Mouse (Mus musculus) hindbrain, postnatal 0 days (tissue): ENCODE results near the gene Zfp445. TPM values are rescaled to one million over a fixed set of nuclear protein-coding genes. Genes with fewer than 3 reads are reported as not detected.
A peak's percentile ranks its signal among the peaks of the same experiment; 100 is the strongest.

Experiments
- ATAC-seq: fragments of 200-750 bp; cut with Nextera tagmentation; 2 replicates; pipeline ENCODE4 v1.8.0; 2017; ENCODE audit warnings: mild to moderate bottlenecking, moderate TSS enrichment, moderate library complexity
- DNase-seq: peaks from one replicate; pipeline ENCODE4 v3.0.0-alpha.2; 2015; ENCODE audit warnings: low spot score
- H3K27ac ChIP-seq: fragments of 300-500 bp; sonication (generic); 2 replicates; pipeline ENCODE4 v1.5.1; 2014; ENCODE audit warnings: mild to moderate bottlenecking
- H3K27me3 ChIP-seq: fragments of 300-500 bp; sonication (generic); 2 replicates; pipeline ENCODE4 v1.6.1; 2014; ENCODE audit warnings: low read length, mixed read lengths; ENCODE audit not compliant: insufficient read depth
- H3K36me3 ChIP-seq: fragments of 300-500 bp; sonication (generic); 2 replicates; pipeline ENCODE4 v1.6.1; 2014; ENCODE audit warnings: low read length, mixed read lengths; ENCODE audit not compliant: insufficient read depth
- H3K4me1 ChIP-seq: fragments of 300-500 bp; sonication (generic); 2 replicates; pipeline ENCODE4 v1.6.1; 2014; ENCODE audit warnings: antibody characterized with exemption, low read length, mixed read lengths; ENCODE audit not compliant: insufficient read depth
- H3K4me2 ChIP-seq: fragments of 300-500 bp; sonication (generic); 2 replicates; pipeline ENCODE4 v1.6.1; 2014; ENCODE audit warnings: low read depth, mild to moderate bottlenecking, low read length, moderate library complexity, mixed read lengths
- H3K4me3 ChIP-seq: fragments of 300-500 bp; sonication (generic); 2 replicates; pipeline ENCODE4 v1.5.1; 2014; ENCODE audit warnings: low read length
- H3K9ac ChIP-seq: fragments of 300-500 bp; sonication (generic); replicated peaks from 2 replicates; pipeline ENCODE4 v1.6.1; 2014; ENCODE audit warnings: mild to moderate bottlenecking, low read length, moderate library complexity, mixed read lengths
- H3K9me3 ChIP-seq: fragments of 300-500 bp; sonication (generic); 2 replicates; pipeline ENCODE4 v1.6.1; 2016; ENCODE audit warnings: low read length, mixed read lengths
- CTCF ChIP-seq: IDR thresholded peaks from 2 replicates; pipeline ENCODE4 v1.5.1; 2016; ENCODE audit warnings: antibody characterized with exemption, control low read depth, low read depth
- WGBS: fragments of 180-500 bp; shearing (Covaris S2); extraction: QIAGEN DNeasy Blood & Tissue Kit; methylation state at CpG from one replicate; pipeline ENCODE4 v1.1.7; 2014; 5-methylcytosine and 5-hydroxymethylcytosine counted together
- polyA plus RNA-seq: library from polyadenylated mRNA; unstranded; fragments of >200 nt; fragmentation: Nextera tagmentation; extraction: Ambion mirVana; gene quantifications from 2 replicates; pipeline ENCODE4 v1.2.1, GENCODE M21; 2015
- total RNA-seq: library from RNA; depleted of rRNA; stranded (reverse); fragments of >200 nt; gene quantifications from 2 replicates; pipeline ENCODE4 v1.2.3, GENCODE M21; 2014

The Zfp445 gene
- total and polyA plus RNA-seq, 2 experiments from 2014 or later = 68.1 to 138 TPM

DNA sequence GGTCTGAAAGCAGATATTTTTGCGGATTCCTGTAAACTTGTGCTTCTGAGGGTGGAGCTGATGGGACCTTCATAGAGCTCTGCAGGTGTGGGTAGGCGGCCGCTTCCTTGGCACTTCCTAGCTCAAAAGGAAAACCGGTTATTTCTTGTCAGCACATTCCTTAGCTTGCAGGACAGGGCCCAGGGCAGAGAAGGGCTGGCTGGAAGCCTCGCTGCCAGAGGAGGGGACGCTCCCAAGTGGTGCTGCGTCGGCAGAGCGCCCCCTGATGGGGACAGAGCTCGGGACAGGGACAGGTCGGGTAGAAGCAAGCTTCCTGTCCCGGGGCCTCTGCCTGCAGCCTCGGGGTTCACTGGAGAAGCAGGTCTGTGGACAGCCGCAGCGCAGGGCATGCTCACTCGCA is 28.1 kb downstream of the Zfp445 start:
- Histone ChIP-seq H3K4me1 (peaks cover 8% of the 10 kb centered on the region; the same call in 1 of the 2 replicates), H3K9me3 (no peaks in the 10 kb centered on the region), H3K4me3 (no peak overlapping the region), H3K36me3 (peaks cover 8% of the 10 kb centered on the region; the same call in 1 of the 2 replicates), H3K9ac (no peak overlapping the region), H3K27me3 (no peaks in the 10 kb centered on the region), H3K4me2 (no peak overlapping the region), H3K27ac (no peak overlapping the region)
- ATAC-seq (0 out of 2 replicates have a peak, but pooled peaks have one; percentile 53), DNase-seq (peak; percentile 40)
- WGBS = 26% methylated on average over 16 of the region's 16 CpGs
- peak; percentile 50 for TF ChIP-seq CTCF

DNA sequence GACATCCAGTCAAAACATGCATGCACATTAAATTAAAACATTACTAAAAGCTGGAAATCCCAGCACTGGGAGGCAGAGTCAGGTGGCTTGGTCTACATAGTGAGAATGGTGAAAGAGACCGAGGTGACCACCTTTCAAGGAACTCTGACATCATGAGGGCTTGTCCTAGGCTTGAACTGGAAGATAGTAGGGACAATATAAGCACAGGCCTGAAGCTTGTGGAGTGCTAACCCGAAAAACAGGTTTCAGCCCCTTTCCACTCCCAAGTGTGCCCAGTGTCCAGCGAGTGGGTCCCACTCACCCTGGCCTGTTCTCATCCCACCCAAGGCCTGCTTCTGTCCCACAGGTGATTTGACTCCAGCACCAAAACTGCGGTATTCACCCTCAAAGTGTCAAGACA is 28.6 kb downstream of the Zfp445 start:
- Histone ChIP-seq H3K27me3 (no peaks in the 10 kb centered on the region), H3K4me2 (no peak overlapping the region), H3K9me3 (no peaks in the 10 kb centered on the region), H3K9ac (no peak overlapping the region), H3K27ac (peak overlapping the region; percentile 32; the same call in 1 of the 2 replicates), H3K4me1 (peaks cover 8% of the 10 kb centered on the region; the same call in 1 of the 2 replicates), H3K36me3 (peaks cover 10% of the 10 kb centered on the region; the same call in 1 of the 2 replicates), H3K4me3 (no peak overlapping the region)
- 75% methylated on average over 4 of the region's 4 CpGs for WGBS
- TF ChIP-seq CTCF = no peak
- DNase-seq = no peak
- ATAC-seq = no peak

DNA sequence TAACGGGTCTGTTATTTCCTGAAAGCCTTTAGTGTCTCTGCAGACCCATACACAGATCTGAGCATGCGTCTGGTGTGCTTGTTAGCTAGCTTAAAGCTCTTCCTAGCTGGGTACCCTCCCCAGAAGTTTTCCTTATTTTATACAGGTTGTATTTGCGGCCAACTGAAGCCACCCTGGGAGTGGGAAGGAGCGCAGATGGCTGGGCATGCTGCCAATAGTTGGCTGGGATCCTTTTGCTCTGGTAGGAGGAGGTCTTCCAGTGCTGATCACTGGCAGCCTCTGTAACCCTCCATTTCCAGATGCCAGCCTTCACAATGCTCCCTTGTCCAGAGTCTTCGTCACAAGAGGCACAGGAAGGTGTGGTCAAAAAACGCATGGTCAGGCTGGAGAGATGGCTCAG is 29.0 kb downstream of the Zfp445 start:
- Histone ChIP-seq H3K4me1 (peaks cover 8% of the 10 kb centered on the region; the same call in 1 of the 2 replicates), H3K27ac (peak overlapping the region; percentile 32; the same call in 1 of the 2 replicates), H3K9ac (no peak overlapping the region), H3K4me3 (no peak overlapping the region), H3K4me2 (no peak overlapping the region), H3K36me3 (peaks cover 10% of the 10 kb centered on the region; the same call in 1 of the 2 replicates), H3K27me3 (no peaks in the 10 kb centered on the region), H3K9me3 (no peaks in the 10 kb centered on the region)
- TF ChIP-seq CTCF = no peak
- ATAC-seq (peak; percentile 92), DNase-seq (peak; percentile 89)
- 20% methylated on average over 6 of the region's 6 CpGs for WGBS

DNA sequence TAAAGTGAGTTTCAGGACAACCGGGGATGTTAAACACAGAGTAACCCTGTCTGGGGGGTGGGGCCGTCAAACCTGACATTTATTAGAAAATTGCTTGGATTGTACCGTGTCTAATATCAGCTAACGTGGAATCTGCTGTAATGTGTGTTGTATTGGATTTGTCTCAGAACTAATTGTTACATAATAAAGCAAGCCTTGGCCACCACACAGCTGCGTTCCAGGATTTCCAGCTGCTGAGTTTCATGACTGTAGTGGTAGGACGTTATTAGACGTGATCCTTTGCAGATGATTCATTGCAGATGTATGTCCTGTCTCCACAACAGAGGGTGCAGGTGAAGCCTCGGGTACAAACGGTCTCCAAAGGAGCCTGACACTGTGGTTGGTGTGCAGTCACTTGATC is 29.7 kb downstream of the Zfp445 start:
- 0 out of 2 replicates have a peak, but pooled peaks have one; percentile 8 for ATAC-seq
- peaks cover 10% of the 10 kb centered on the region; the same call in 1 of the 2 replicates for H3K36me3 ChIP-seq
- no peak overlapping the region for H3K4me2 ChIP-seq
- no peak overlapping the region for H3K9ac ChIP-seq
- peaks cover 8% of the 10 kb centered on the region; the same call in 1 of the 2 replicates for H3K4me1 ChIP-seq
- no peaks in the 10 kb centered on the region for H3K9me3 ChIP-seq
- DNase-seq = no peak
- no peaks in the 10 kb centered on the region for H3K27me3 ChIP-seq
- TF ChIP-seq CTCF = no peak
- H3K4me3 ChIP-seq = no peak overlapping the region
- peak overlapping the region; percentile 32; the same call in 1 of the 2 replicates for H3K27ac ChIP-seq
- 68% methylated on average over 9 of the region's 9 CpGs for WGBS

DNA sequence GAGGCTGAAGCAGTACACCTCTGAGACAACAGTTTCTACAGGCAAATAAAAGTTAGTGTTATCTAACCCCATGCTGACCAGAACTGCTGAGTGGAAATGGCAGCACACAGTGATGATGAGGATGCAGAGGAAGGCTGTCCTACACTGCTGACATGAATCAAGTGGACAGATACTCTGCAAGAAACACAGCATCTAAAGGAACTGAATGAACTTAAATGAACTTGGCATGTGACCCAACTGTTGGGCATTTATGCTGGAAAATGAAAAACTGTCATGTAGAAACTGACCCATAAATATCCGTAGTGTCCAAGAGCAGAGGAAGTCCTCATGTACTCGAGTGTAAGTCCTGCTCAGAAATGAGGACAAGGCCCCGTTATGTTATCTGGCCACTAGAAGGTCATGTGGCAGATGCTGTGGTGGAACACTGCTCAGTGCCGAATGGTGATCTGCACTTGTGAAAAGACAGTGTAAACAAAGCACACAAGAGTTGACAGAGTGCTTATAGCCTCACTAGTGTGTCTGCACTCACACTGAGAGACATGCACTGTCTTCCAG is 35.9 kb downstream of the Zfp445 start:
- peaks cover 50% of the 10 kb centered on the region for H3K36me3 ChIP-seq
- H3K4me2 ChIP-seq = no peak overlapping the region
- no peaks in the 10 kb centered on the region for H3K4me1 ChIP-seq
- no peaks in the 10 kb centered on the region for H3K9me3 ChIP-seq
- no peak for TF ChIP-seq CTCF
- no peak overlapping the region for H3K27ac ChIP-seq
- 86% methylated on average over 4 of the region's 4 CpGs for WGBS
- ATAC-seq (no peak), DNase-seq (no peak)
- no peak overlapping the region for H3K9ac ChIP-seq
- no peak overlapping the region for H3K4me3 ChIP-seq
- H3K27me3 ChIP-seq = no peaks in the 10 kb centered on the region

DNA sequence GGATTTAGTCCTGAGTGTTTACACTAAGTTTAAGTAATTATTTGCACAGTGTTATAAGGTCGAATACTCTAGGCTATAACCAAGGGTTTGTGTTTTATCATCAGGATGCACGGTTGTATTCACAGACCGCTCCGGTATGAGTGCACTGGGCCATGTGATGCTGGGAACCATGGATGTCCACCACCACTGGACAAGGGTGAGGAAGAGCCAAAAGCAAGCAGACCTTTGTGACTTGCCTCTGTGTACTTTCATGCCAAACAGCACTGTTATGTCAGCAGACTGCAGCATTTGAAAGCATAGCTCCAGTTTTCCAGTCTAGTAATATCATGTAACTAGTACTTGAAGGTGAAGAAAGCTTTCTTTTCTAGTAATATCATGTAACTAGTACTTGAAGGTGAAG is 39.1 kb downstream of the Zfp445 start:
- H3K9ac ChIP-seq = no peak overlapping the region
- H3K27me3 ChIP-seq = no peaks in the 10 kb centered on the region
- no peak overlapping the region for H3K4me3 ChIP-seq
- 96% methylated on average over 4 of the region's 4 CpGs for WGBS
- H3K4me1 ChIP-seq = no peaks in the 10 kb centered on the region
- TF ChIP-seq CTCF = no peak
- H3K4me2 ChIP-seq = no peak overlapping the region
- ATAC-seq = no peak
- no peak overlapping the region for H3K27ac ChIP-seq
- H3K36me3 ChIP-seq = peaks cover 47% of the 10 kb centered on the region
- no peaks in the 10 kb centered on the region for H3K9me3 ChIP-seq
- DNase-seq = no peak

DNA sequence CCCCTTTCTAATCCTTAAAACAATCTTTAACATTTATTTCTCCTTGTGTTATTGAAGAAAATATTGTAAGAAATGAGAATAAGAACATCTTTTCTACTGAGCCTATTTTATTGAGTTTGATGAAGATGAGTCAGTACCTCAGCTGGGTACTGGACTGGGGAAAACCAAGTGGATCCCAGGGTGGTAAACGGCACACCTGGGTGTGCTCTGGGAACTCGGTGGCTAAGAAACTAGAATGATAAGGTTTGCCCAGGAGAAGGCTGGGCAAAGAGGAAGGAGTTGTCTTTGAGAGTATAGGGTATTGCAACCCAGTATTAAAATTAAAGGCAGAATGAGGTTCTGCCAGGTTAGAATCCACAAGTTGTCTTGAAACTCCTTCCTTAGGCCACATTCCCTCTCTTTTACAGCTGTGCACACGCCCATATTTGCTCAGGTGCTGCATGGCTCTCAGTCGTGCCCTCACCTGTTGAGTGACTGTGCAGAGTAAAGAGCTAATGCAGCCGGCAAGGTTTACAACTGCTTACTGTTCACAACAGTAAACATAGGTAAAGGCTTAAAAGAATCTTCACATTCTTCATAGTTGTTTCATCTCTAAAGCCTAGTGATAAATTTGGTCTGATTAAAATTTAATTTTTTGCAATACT is 42.3 kb downstream of the Zfp445 start:
- Histone ChIP-seq H3K4me1 (no peaks in the 10 kb centered on the region), H3K27ac (no peak overlapping the region), H3K36me3 (peaks cover 37% of the 10 kb centered on the region), H3K27me3 (no peaks in the 10 kb centered on the region), H3K9me3 (no peaks in the 10 kb centered on the region), H3K4me3 (no peak overlapping the region), H3K4me2 (no peak overlapping the region), H3K9ac (no peak overlapping the region)
- 92% methylated on average over 5 of the region's 5 CpGs for WGBS
- no peak for TF ChIP-seq CTCF
- DNase-seq (no peak), ATAC-seq (no peak)
